Mouse (Mus musculus): ENCODE measurements around the gene Smarce1.
A peak's percentile ranks its signal among the peaks of the same experiment; 100 is the strongest.

Gene Smarce1

GRCm38 (mm10) chr11:99167576-99167975 is 63.2 kb downstream of the Smarce1 start:
- no peak for DNase-seq

- no peak for DNase-seq
Measured at GRCm38 (mm10) chr11:99166241-99166640, 64.6 kb downstream of the Smarce1 start.

- no peak for DNase-seq
Measured at GRCm38 (mm10) chr11:99165031-99165752, 65.6 kb downstream of the Smarce1 start.

GRCm38 (mm10) chr11:99162972-99163686 is 67.7 kb downstream of the Smarce1 start:
- peak; percentile 8 for DNase-seq

GRCm38 (mm10) chr11:99161648-99162047 is 69.2 kb downstream of the Smarce1 start:
- DNase-seq, result no peak

GRCm38 (mm10) chr11:99160228-99160627 is 70.6 kb downstream of the Smarce1 start:
- DNase-seq, result no peak

Measured in liver (tissue).